Mouse (Mus musculus) regulatory T cell (primary cell): ENCODE measurements around the gene Pon1.

ENCODE experiments used
- in situ Hi-C: fragments of 300-600 bp; cut with MboI, MseI; formaldehyde crosslinking; loops from one replicate; pipeline ENCODE4 v1.15.1; 2025; ENCODE audit warnings: high pct_unique_total_duplicates

Gene Pon1

DNA sequence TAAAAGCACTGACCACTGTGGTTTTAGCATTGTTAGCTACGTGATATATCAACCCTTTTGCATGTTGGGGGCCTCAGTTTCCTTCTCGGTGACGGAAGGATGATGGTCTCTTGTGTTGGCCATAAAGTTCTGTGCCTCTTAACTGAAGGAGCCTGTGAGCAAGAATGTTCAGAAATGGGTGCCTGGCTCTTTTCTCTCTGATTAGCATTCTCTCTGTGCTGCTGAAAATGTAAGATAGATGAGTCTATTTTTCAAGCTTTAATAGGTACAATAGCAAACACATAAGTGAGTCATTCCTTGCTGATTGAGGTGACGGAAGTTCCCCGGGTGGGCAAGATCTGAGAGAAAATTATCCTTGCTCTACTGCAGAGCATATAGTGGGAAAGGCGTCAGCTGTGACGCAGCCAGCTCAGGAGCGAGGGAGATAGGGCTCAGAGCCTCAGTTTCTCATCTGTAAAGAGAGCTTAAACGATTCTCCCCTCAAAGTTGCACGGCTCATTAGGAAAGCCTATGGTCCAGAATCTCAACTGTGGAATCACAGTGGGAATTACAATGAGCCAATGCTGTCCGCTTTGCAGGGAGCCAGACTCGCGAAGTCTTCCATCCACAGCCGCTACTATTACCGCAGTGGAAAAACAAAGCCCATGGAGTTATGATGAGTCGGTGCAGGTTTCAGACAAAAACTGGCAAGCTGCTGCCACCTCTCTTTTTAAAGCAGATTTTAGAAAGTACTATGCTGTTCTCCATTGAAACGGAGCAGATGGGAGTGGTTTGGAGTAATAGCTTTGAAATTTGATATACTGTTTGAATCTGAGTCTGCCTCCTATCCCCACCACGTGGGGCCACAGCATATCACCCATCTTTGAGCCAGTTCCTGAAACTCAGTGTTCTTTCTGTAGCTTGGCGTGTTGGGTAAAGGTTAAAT, 15.5 kb downstream of the Pon1 start:
- in situ Hi-C loops = no loop called here

DNA sequence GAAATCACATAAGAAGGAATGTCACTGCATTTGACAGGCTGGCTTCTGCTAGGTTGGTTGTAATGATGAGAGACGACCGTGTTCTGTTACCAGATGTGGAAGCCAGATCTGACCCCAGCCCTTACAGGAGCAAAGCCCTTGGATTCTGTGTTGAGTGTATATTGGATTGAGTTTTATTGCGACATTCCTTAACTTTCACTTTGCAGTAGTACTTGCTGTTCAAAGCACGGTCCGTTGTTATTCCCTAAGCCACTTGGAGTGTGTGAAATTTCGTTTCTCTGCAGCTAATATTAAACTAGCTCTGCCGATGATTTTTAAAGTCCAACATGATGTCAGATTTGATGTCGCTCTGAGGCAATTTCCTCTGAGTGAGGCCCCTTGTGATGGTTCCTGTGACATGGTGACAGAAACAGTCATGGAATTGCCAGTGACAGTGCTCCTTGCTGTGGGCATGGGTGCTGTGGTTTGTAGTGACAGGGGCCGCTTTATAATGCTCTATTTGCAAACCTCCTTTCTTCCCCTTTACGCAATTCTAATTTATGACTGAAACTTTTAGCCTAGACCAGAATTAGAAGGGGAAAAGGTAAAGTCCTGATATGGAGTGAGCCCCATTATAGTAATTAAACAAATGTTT, 19.4 kb downstream of the Pon1 start:
- in situ Hi-C loops = no loop called here

DNA sequence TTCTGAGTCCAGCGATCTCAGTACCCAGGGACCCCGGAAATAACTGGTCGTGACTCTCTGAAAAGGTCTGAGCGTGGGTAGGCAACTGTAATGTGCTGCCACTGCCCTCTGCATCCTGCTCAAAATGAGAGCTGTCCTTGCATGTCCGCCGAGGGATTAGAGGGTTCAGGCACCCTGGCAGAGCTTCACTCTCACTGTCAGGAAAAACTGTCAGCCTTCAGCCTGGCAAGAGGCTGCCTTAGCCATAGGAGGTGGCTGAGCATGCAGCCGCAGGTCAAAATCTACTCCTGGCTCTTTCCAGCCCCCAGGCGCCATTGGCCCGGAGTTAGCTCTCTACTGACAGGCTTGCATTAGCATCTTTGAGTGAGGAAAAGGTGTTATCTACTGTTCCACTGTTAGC, 21.2 kb downstream of the Pon1 start:
- in situ Hi-C loops = no loop called here

DNA sequence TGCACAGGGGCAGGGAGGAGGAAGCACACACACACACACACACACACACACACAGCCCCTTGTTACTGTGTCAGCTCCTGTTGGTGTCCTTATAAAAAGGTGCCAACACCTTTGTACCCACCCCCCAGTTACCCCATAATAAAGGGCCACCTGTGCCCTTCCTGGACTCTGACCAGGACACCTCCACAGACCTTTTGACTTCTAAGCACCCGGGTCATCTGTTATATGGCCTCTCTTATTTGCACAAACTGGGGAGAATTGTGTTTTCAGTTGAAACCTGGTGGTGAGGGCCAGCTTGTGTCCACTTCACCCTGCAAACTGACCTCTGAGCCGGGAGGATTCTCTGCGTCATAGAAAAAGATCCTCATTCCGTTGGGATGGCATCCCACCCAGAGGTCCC, 22.3 kb downstream of the Pon1 start:
- in situ Hi-C loops = no loop called here

DNA sequence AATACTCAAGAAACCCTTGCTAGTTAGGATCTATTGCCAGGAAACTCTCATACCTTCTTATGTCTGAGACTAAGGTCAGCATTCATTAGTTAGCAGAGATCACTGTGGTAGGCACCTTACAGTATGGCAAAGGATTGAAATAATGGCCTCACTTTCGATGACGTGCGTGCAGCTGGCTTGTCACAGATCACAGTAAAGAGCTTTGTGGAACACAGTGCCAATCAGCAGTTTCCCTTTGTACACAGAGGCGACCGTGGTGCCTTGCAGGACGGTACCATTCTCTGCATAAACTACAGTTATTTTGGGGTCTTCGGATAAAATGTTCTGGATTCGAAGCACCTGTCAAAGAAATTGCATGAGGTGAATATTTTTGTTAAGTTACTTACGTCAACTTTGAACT, 25.6 kb downstream of the Pon1 start:
- in situ Hi-C loops = no loop called here

DNA sequence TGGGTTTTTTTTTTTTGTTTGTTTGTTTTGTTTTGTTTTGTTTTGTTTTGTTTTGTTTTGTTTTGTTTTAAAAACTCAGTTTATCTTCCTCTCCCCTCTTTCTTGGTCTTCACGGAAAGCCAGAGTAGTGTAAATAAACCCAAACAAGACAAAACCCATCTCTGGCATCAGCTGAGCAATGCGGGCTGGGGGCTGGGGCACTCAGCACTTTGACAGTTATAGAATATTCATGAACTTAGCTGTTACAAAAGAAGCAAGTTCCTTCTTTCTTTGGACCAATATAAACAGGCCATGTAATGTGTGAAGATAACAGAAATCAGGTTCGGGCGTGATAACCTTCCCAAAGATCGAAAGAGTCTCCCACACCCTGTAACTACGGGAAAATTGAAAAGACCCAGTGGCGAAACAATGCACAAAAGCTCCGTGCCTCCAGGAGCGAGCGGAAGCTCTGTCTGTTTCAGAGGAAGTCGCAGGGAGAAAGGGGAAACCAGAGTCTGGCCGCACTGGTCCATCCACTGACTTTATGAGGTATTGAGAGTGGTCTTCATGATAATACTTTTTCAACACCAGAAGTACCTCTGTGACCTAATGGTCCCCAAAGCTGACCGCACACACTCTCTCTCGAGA, 26.6 kb downstream of the Pon1 start:
- in situ Hi-C loops = no loop called here

DNA sequence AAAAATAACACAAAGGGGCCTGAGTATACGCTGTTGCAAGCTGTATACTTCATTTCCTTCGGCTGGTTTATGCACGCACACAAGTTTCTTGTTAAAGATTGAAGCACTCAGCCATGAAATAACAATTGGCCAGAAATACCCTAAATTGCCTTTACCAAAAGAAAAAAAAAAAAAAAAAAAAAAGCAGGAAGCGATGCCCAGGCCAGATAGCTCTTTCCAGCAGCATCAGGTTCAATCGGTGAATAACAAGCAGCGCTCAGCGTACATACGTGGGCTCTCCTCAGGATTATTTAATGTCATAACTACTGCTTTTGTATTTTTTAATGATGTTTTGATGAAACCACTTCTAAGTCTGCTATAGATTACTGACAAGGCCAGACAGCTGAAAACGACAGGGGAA, 28.9 kb downstream of the Pon1 start:
- in situ Hi-C loops = no loop called here

DNA sequence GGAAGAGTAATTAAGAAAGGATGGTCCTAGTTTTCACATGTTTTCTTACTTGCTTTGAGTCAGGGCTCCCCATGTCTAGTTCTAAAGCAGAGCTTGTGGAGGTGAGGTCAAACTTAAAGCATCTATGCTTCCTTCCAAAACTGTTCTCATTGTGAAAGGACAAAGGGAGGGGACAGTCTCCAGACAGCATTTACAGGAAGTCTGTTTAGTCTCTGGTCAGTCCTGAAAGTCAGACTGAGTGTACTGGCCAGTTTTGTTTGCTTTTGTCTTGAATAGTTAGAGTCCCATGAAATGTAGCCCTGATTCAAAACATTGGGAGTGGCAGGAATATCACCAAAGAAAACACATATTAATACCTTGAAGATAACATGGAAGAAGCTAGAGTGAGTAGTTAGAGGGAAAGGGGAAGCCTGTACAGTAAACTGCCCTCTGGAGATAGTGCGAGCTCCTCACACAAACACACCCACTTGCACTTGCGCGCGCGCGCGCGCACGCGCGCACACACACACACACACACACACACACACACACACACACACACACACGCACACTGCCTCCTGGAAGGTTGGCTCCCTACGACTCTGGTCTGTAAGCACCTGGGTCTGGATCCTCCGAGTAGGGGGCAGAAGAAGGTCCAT, 30.1 kb downstream of the Pon1 start:
- in situ Hi-C loops = no loop called here

DNA sequence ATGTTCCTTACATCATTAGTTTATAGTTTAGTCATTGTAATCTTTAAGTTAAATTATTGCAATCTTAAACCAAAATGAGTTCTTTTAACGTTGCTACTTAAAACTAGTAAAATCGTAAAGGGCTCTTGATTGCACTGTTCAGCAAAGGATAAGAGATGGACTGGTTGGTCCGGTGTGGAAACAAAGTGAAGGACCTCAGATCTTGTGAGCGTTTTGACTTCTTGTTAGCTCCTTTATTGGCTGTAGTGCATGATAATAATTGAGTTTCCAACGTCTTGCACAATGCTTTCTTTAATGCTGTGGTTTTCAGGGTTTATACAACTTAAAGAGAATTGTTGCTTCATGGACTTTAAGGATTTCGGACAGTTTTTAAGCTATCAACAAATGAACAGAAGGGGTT, 31.7 kb downstream of the Pon1 start:
- in situ Hi-C loops = no loop called here

DNA sequence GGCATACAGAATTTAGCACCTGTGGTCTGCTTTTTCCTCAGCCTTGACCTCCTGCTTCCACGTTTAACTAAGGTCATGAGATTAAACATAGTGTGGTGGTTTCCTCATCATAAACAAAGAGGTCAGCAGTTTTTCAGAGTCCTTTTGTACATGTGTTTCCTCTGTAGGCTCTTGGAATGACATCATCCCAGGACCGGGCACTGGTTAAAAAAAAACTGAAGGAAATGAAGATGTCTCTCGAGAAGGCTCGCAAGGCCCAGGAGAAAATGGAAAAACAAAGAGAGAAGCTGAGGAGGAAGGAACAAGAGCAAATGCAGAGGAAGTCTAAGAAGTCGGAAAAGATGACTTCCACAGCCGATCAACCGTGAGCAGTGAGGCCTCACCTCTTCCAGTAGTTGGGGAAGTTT, 34.4 kb downstream of the Pon1 start:
- in situ Hi-C loops = no loop called here

DNA sequence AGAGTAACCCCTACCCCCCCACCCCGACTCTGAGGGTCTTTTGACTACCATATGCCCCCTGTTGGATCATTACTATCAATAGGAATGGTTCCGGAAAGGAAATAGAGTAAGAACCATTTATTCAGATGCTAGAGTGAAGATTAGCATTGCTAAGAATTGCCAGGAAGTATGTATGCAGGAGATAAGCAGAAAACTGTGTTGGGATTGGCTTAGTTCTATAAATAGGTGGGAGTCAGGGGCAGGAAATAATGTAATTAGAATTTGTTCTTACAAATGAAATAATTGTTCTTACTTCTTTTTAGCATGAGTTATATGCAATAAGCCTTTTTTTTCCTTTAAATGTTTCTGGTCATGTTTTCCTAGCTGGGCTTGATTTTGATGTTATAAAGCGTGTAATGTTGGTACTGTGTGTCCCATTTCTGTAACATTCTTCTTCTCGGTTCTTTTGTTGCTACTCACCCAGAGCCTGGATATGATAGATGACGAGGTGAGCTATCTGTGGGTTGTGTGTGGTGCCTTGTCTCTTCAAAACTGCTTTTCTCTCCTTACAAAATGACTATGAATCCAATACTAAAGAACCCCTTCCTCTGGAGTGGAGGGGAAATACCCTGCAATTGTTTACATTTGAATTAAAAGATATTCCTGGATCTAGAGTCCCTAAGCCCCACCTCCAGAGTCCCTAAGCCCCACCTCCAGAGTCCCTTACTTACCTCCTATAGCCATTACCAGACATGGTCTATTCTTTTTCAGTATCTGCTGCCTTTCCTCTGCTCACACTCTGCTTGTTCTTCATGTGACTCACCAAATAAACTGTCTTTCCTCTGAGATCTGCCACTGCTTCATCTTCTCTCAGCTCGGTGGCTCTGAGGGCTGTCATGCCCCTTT, 37.0 kb downstream of the Pon1 start:
- in situ Hi-C loops = no loop called here

DNA sequence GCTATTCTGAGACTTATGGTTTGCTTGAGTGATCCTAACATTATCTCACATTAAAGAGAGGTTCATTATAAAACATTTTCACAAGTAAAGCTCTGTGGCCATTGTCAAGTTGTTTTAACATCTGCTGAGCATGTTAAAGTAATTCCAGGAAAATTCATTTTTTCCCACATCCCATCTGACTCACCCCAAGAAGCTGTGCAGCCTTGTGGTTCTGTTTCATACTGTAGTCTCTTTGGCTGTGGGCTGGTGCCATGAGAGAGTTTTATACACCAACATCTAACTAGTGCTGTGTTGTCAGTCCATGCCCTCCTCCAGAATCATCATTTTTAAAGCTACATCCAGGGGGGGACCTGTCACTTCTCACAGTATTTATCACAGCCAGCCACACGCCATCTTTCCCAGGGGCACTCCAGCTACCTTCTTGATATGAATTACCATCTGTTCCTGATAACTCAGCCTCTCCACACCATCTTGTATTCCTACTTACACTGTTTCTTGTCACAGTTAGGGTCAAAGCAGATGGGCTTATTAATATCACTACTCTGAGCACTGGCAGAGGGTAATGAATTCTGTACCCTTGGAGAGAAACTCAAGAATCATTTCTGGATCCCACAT, 38.3 kb downstream of the Pon1 start:
- in situ Hi-C loops = no loop called here

DNA sequence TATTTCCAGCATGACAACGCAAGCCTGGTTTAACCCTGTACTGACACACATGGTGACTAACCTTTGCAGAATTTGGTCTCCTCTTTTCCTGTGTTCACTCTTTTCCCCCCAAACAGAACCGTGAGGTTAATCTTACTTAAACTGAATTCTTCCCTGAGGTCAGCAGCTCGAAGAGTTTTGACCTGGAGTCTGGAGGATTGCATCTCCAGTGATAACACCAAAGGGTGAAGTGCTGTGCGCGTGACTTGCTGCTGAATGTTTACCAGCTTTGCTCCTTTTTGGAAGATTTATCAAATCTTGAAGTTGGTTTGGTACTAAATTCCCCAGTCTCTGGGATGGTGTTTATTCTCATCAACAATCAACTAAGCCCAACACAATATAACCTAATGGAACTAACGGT, 39.0 kb downstream of the Pon1 start:
- in situ Hi-C loops = no loop called here

DNA sequence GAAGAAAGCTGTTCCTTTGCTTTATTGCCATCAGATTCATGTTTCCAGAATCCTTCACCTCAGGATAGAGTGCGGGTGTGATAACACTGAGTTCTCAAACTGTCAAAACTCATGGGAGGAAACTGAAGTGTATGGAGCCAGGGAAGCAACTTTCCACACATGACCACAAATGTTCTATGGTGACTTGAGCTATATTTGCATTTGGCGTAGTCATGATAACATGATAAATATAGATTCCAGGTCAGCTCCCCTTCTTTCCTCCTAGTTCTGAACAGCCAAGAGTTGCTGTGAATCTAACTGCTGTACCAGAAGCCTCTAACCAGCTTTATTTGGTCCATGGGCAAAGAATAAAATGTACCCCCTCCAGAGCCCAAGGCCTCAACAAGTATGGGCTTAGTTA, 41.6 kb downstream of the Pon1 start:
- in situ Hi-C loops = no loop called here

DNA sequence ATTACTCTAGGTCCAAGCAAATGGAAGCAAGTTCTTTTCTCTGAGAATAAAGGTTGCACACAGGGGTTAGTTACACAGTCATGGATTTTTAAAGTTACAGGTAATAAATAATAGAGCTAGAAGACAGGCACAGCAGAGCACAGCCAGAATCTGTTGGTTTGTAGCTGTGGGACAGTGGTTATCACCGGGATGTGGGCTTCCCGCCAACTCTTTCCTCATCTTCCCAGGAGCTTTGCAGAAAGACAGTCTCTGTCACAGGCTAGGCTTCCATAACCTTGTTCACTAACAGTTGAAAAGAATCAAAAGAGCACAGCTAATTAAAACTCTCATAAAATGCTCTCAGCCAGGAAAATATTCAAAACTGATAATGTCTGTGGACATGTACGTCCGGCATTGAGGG, 42.6 kb downstream of the Pon1 start:
- in situ Hi-C loops = no loop called here

DNA sequence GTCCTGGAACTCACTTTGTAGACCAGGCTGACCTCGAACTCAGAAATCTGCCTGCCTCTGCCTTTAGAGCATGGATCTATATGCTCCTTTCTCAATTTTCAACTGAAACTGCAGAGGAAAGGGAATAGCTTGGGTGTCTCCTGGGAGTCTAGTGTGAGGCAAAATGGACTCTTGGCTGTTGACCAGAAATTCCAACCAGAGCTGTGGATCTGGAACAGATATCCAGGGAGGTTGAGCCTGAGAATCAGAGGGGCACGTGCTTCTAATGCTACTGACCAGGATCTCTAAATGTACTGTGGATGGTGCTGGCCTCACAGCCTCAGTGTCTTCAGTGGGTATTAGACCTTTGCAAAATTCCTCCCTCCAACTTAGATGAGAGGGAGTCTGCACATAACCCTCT, 43.8 kb downstream of the Pon1 start:
- in situ Hi-C loops = no loop called here

DNA sequence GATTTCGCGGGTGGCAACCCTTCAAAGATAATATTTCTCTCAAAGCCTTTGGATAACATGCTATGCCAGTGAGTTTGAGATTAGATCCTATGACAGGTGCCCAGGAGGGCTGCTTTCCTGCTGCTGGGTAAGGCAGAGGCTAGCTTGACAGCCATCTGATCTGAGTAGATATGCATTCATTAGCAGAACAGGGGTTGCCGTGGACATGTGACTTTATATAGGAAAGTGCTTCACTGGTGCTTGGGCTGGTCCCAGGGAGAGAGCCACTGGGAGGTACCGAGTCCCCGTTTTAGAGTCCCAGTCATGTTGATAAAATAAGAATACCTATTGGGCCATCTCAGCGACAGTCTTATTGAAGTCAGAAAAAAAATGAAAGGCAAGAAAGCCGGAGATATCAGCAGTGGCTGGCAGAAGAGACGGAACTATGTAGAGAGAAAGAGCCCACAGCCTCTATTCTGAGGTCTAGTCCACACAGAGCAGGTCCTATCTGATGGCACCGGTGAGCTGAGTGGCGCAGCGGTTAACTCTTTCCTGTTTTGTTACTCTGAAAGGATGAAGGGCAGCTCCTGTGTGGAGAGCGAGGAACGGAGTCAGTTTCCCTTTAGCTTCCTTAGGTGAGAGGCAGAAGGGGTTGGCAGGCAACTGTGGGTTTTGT, 46.1 kb downstream of the Pon1 start:
- in situ Hi-C loops = no loop called here

DNA sequence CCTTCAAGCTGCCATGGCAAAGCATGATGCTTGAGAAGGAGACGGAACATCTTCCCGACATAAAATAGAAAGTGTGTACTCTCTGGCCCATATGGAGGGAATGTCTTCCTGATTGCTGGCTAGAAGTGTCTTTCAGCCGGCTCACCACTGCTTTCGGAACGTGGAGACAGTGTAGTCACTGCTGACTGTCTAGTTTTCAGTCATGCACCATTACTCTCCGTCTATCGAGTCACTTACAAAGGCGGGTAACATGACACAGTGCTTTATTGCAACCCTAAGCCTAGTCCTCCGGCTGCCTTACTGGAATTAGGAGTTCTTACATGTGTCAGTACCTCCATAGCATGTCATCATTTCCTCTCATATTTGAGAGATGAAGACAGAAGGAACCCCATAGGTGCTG, 54.1 kb downstream of the Pon1 start:
- in situ Hi-C loops = no loop called here

DNA sequence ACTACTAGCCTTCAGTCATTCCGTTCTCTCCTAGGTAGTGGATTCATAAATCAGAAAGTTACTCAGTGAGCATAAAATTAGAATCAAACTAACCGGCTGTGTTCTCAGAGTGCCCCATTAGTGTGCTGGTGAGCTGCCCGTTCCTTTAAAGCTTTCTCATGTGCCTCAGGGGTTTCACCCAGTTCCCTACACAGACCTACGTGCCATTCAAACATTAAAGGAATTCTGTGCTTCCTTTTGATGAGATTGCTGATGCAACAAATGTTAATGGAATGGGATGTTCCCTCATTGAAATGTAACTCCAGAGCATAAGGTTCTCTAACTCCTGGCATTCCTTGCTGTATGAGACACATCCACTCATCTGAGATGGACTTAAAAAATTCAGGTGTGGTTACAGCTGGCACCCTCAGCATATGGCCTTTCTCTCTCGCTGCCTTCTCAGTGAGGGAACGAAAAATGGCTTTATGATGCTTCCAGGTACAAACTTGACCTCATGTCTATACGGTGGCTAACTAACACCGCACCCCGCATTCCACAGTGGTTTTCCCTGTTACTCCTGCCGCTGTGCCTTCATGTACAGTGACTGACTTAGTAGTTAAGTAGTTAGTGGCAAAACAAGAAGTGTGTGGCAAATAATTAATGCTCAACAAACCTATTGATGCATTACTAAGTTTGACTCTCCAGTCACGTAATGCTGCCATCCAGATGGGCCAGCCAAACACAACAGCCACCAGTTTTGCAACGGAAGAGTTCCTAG, 54.7 kb downstream of the Pon1 start:
- in situ Hi-C loops = no loop called here

DNA sequence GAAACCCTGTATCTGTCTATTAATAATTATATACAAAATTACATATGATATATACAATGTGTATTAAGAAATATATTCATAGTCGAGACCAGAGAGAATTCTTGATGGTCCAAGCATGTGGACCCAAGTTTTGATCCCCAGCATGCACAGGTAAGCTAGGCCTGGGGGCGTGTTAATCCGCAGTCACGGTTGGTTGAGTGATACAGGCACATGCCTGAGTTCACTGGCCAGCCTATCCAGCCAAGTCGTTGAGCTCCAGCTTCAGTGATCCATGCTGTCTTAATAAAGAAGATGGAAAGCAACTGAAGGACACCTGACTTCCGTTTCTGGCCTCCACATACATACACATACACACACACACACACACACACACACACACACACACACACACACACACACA, 57.7 kb downstream of the Pon1 start:
- in situ Hi-C loops = no loop called here
